Mouse (Mus musculus): ENCODE measurements around the gene Mthfd1.

- TF ChIP-seq CTCF (IDR thresholded peaks at IDR 0.05; ENCODE audit: control insufficient read depth, insufficient read depth, insufficient replicate concordance, low read depth, low read length) (no peak), POLR2A (IDR thresholded peaks at IDR 0.05; ENCODE audit: control insufficient read depth, low read depth, low read length) (no peak)
These were observed 30.3 kb downstream of the Mthfd1 start for GRCm38 (mm10) chr12:76285418-76285817.

Data from testis, adult 2 months (tissue).